Mouse (Mus musculus): Measurements from ENCODE around the gene Scnm1. TPM values are rescaled to one million over a fixed set of nuclear protein-coding genes. Genes with fewer than 3 reads are reported as not detected.
"Not testable (repeated sequence)": the region's sequence is repeated elsewhere in the genome, so short reads cannot be mapped to it uniquely, and the experiment has no call there.

Scnm1 gene
- polyA plus RNA-seq, 1 experiment from 2014 or later = 62.7 TPM

- no peak overlapping the region for H3K9ac ChIP-seq
- WGBS = 65% methylated on average over 25 of the region's 25 CpGs
- H3K27ac ChIP-seq (ENCODE audit: low read depth) = no peak overlapping the region
- H3K4me3 ChIP-seq (ENCODE audit: low read depth, low read length) = no peak overlapping the region
- DNase-seq (no peak), ATAC-seq (ENCODE audit: insufficient read depth) (no peak)
- peaks cover 10% of the 10 kb centered on the region; the same call in 1 of the 2 replicates for H3K36me3 ChIP-seq (ENCODE audit: insufficient read depth)
- no peaks in the 10 kb centered on the region for H3K27me3 ChIP-seq (ENCODE audit: insufficient read depth, low read length)
- TF ChIP-seq CTCF (IDR thresholded peaks at IDR 0.05; ENCODE audit: low read depth) = no peak
- no peaks in the 10 kb centered on the region for H3K9me3 ChIP-seq (ENCODE audit: low read depth, low read length)
- H3K4me1 ChIP-seq (ENCODE audit: insufficient read depth) = no peaks in the 10 kb centered on the region
- H3K4me2 ChIP-seq = no peak overlapping the region
These were observed 5.9 kb upstream of the Scnm1 start for GRCm38 (mm10) chr3:95139586-95140288.

- Histone ChIP-seq H3K9me3 (ENCODE audit: low read depth, low read length) (no peaks in the 10 kb centered on the region), H3K4me2 (no peak overlapping the region), H3K9ac (no peak overlapping the region), H3K36me3 (ENCODE audit: insufficient read depth) (peaks cover 10% of the 10 kb centered on the region; the same call in 1 of the 2 replicates), H3K4me1 (ENCODE audit: insufficient read depth) (no peaks in the 10 kb centered on the region), H3K27me3 (ENCODE audit: insufficient read depth, low read length) (no peaks in the 10 kb centered on the region), H3K27ac (ENCODE audit: low read depth) (no peak overlapping the region), H3K4me3 (ENCODE audit: low read depth, low read length) (no peak overlapping the region)
- no peak for TF ChIP-seq CTCF (IDR thresholded peaks at IDR 0.05; ENCODE audit: low read depth)
- ATAC-seq (ENCODE audit: insufficient read depth) (no peak), DNase-seq (no peak)
- 77% methylated on average over 3 of the region's 3 CpGs for WGBS
These were observed 2.5 kb upstream of the Scnm1 start for GRCm38 (mm10) chr3:95136336-95136735.

- Histone ChIP-seq H3K27me3 (ENCODE audit: insufficient read depth, low read length) (no peaks in the 10 kb centered on the region), H3K9ac (0 out of 2 replicates have a peak overlapping the region, but pooled peaks have one; percentile 7), H3K4me2 (peak overlapping the region; percentile 70), H3K9me3 (ENCODE audit: low read depth, low read length) (no peaks in the 10 kb centered on the region), H3K27ac (ENCODE audit: low read depth) (no peak overlapping the region), H3K4me3 (ENCODE audit: low read depth, low read length) (peak overlapping the region; percentile 34), H3K36me3 (ENCODE audit: insufficient read depth) (peaks cover 14% of the 10 kb centered on the region; the same call in 1 of the 2 replicates), H3K4me1 (ENCODE audit: insufficient read depth) (no peaks in the 10 kb centered on the region)
- no peak for TF ChIP-seq CTCF (IDR thresholded peaks at IDR 0.05; ENCODE audit: low read depth)
- WGBS = 74% methylated on average over 7 of the region's 7 CpGs
- ATAC-seq (ENCODE audit: insufficient read depth) (no peak), DNase-seq (no peak)
These were observed 1.7 kb upstream of the Scnm1 start for GRCm38 (mm10) chr3:95135433-95136052.

GRCm38 (mm10) chr3:95135023-95135422, 1.2 kb upstream of the Scnm1 start:
- no peaks in the 10 kb centered on the region for H3K9me3 ChIP-seq (ENCODE audit: low read depth, low read length)
- H3K4me2 ChIP-seq = peak overlapping the region; percentile 70
- H3K27ac ChIP-seq (ENCODE audit: low read depth) = no peak overlapping the region
- H3K27me3 ChIP-seq (ENCODE audit: insufficient read depth, low read length) = no peaks in the 10 kb centered on the region
- peak overlapping the region; percentile 44 for H3K9ac ChIP-seq
- ATAC-seq (ENCODE audit: insufficient read depth) (peak; percentile 25; the same call in 1 of the 2 replicates), DNase-seq (peak; percentile 67)
- 8% methylated on average over 6 of the region's 6 CpGs for WGBS
- no peaks in the 10 kb centered on the region for H3K4me1 ChIP-seq (ENCODE audit: insufficient read depth)
- no peak for TF ChIP-seq CTCF (IDR thresholded peaks at IDR 0.05; ENCODE audit: low read depth)
- peak overlapping the region; percentile 34 for H3K4me3 ChIP-seq (ENCODE audit: low read depth, low read length)
- H3K36me3 ChIP-seq (ENCODE audit: insufficient read depth) = peaks cover 12% of the 10 kb centered on the region; the same call in 1 of the 2 replicates

- not testable (repeated sequence) for H3K9ac ChIP-seq; H3K9me3 ChIP-seq (ENCODE audit: low read depth, low read length); H3K27me3 ChIP-seq (ENCODE audit: insufficient read depth, low read length); H3K4me2 ChIP-seq; H3K4me1 ChIP-seq (ENCODE audit: insufficient read depth); DNase-seq; H3K27ac ChIP-seq (ENCODE audit: low read depth)
- Histone ChIP-seq H3K4me3 (ENCODE audit: low read depth, low read length) (peak overlapping the region; percentile 61), H3K36me3 (ENCODE audit: insufficient read depth) (peaks cover 16% of the 10 kb centered on the region; the same call in 1 of the 2 replicates)
- WGBS = no CpG with 5 or more reads among the region's 12 CpGs
- ATAC-seq (ENCODE audit: insufficient read depth) = peak; percentile 60
These were observed 322 bp upstream of the Scnm1 start for GRCm38 (mm10) chr3:95134133-95134532.

GRCm38 (mm10) chr3:95133176-95133575, 635 bp downstream of the Scnm1 start:
- Histone ChIP-seq H3K4me1 (ENCODE audit: insufficient read depth) (no peaks in the 10 kb centered on the region), H3K4me2 (peak overlapping the region; percentile 71), H3K27ac (ENCODE audit: low read depth) (peak overlapping the region; percentile 75; the same call in 1 of the 2 replicates), H3K9ac (peak overlapping the region; percentile 74), H3K9me3 (ENCODE audit: low read depth, low read length) (no peaks in the 10 kb centered on the region), H3K36me3 (ENCODE audit: insufficient read depth) (peaks cover 25% of the 10 kb centered on the region), H3K27me3 (ENCODE audit: insufficient read depth, low read length) (no peaks in the 10 kb centered on the region), H3K4me3 (ENCODE audit: low read depth, low read length) (peak overlapping the region; percentile 61)
- TF ChIP-seq CTCF (IDR thresholded peaks at IDR 0.05; ENCODE audit: low read depth) = no peak
- DNase-seq (no peak), ATAC-seq (ENCODE audit: insufficient read depth) (0 out of 2 replicates have a peak, but pooled peaks have one; percentile 9)
- WGBS = 52% methylated on average over 11 of the region's 11 CpGs

- H3K27me3 ChIP-seq (ENCODE audit: insufficient read depth, low read length); ATAC-seq (ENCODE audit: insufficient read depth); H3K4me2 ChIP-seq; H3K27ac ChIP-seq (ENCODE audit: low read depth); H3K4me1 ChIP-seq (ENCODE audit: insufficient read depth); DNase-seq; H3K9me3 ChIP-seq (ENCODE audit: low read depth, low read length); H3K4me3 ChIP-seq (ENCODE audit: low read depth, low read length); H3K9ac ChIP-seq: not testable (repeated sequence)
- H3K36me3 ChIP-seq (ENCODE audit: insufficient read depth) = peaks cover 25% of the 10 kb centered on the region
- 82% methylated on average over 2 of the region's 2 CpGs for WGBS
- TF ChIP-seq CTCF (IDR thresholded peaks at IDR 0.05; ENCODE audit: low read depth) = peak; percentile 21; the same call in 1 of the 2 replicates
These were observed 1.4 kb downstream of the Scnm1 start for GRCm38 (mm10) chr3:95132389-95132788.

All from lung, embryonic 14.5 days (tissue).